Mouse (Mus musculus): ENCODE data around the gene Hpse.

DNA sequence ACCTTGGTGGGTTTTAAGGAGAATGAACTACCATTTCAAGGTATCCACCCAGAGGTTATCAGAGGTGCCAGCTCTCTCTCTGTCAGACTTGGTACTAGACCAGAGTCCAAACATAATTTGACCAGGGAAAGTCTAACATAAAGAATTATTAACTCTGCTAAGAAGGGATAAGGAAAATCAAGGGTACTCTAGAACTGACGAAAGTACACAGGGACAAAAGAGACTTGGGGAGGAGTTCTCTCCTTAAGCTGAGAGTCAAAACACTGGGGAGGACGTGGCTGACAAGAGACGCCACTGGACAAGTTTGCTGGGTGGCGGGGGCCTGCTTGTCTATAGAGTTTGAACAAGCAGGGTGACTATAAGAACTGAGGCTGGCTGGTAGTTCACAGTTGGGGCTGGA is 73.0 kb downstream of the Hpse start:
- no peak for TF ChIP-seq CTCF (conservative IDR thresholded peaks at IDR 0.05; ENCODE audit: low read length)
- TF ChIP-seq NANOG (IDR thresholded peaks at IDR 0.05; ENCODE audit: borderline replicate concordance, low read length): no peak

Measured in E14TG2a.4 (cell line).